Mouse (Mus musculus) adrenal gland, postnatal 36 days (tissue): ENCODE results near the gene Olfr1369-ps1. TPM values are rescaled to one million over a fixed set of nuclear protein-coding genes. Genes with fewer than 3 reads are reported as not detected.

Experiments used
- total RNA-seq, 2 experiments: library from RNA; stranded (reverse); gene quantifications; 2 replicates each; pipeline ENCODE4 v1.2.3; 2021

Olfr1369-ps1 gene
- total RNA-seq, 2 experiments from 2014 or later: not detected

Other genes with a start within 250 kb of the Olfr1369-ps1 start
- not detected for gene Olfr1370, start 36.5 kb upstream of the Olfr1369-ps1 start, total RNA-seq
- not detected for gene Olfr263, start 18.2 kb downstream of the Olfr1369-ps1 start, total RNA-seq
- gene Olfr1368, start 34.4 kb downstream of the Olfr1369-ps1 start, total RNA-seq: not detected
- 10 to 100 TPM; 53.3 to 58.8 TPM for gene Trim27, start 68.0 kb downstream of the Olfr1369-ps1 start, total RNA-seq
- gene Gpx5, start 181.2 kb downstream of the Olfr1369-ps1 start, total RNA-seq: not detected
- gene Gpx6, start 200.6 kb downstream of the Olfr1369-ps1 start, total RNA-seq: not detected
- not detected for gene Olfr1367, start 235.4 kb downstream of the Olfr1369-ps1 start, total RNA-seq